Mouse (Mus musculus): ENCODE results near the gene Haao. TPM values are rescaled to one million over a fixed set of nuclear protein-coding genes. Genes with fewer than 3 reads are reported as not detected.

Gene Haao
- polyA plus RNA-seq, 1 experiment from 2014 or later, result 0.38 TPM

DNA sequence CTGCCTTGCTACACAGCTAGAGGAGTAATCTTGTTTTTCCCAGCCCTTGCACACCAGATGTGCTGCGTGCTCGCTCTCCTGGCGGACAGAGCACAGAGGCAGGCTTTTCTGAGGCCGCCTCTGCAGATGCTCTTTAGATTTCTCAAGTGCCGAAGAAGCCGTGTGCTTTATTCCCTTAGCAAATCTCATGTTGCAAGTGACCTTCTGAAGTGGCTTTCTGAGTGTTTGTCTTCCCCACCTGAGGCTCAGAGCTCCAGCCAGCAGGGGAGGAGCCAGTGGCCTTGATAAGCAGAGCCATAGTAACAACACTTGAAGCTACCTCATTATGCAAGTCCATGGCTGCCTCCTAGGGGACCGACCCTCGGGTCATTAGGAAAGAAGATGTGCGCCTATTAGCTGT, 43.8 kb downstream of the Haao start:
- Histone ChIP-seq H3K4me1 (replicated peaks; ENCODE audit: control insufficient read depth, insufficient read depth, low read length) (no peaks in the 10 kb centered on the region), H3K4me3 (ENCODE audit: low read depth, low read length) (no peak overlapping the region), H3K27me3 (replicated peaks; ENCODE audit: control insufficient read depth, insufficient read depth, low read length) (no peaks in the 10 kb centered on the region), H3K4me2 (ENCODE audit: low read length) (no peak overlapping the region), H3K9me3 (ENCODE audit: control insufficient read depth, low read length) (no peaks in the 10 kb centered on the region), H3K9ac (ENCODE audit: low read length) (no peak overlapping the region), H3K36me3 (ENCODE audit: control insufficient read depth, insufficient read depth, low read length) (peaks cover 9% of the 10 kb centered on the region; the same call in 1 of the 2 replicates), H3K27ac (ENCODE audit: low read depth) (no peak overlapping the region)
- DNase-seq (ENCODE audit: low spot score), result no peak
- WGBS, result 71% methylated on average over 9 of the region's 9 CpGs
- no peak for ATAC-seq (replicated peaks; ENCODE audit: low FRiP score, low TSS enrichment, low read depth)

DNA sequence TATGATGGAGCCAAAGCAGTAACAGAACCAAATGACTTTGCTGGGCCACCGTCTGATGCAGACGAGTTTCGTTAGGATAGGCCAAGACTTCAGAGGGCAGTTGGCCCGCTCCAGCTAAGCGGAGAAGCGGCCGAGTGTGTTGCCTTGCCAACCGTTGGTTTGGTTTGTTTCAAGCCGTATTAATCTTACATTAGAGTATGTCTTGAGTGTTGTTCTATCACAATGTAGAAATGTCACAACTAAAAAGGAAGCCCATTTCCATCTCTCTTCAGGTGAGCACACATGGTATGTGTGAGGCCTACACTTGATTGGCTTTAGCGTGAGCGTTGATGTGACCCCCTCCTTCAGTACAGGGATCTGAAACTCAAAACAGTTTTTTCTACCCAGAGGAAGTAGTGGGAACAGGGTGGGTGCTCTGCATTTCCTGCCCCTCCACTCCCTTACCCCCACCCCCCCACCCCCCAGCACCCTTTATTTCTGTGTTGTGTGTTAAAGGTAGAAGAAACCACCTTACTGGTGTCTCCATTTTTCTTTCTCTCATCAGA, 48.2 kb downstream of the Haao start:
- DNase-seq (ENCODE audit: low spot score) (no peak), ATAC-seq (replicated peaks; ENCODE audit: low FRiP score, low TSS enrichment, low read depth) (no peak)
- Histone ChIP-seq H3K9ac (ENCODE audit: low read length) (no peak overlapping the region), H3K27me3 (replicated peaks; ENCODE audit: control insufficient read depth, insufficient read depth, low read length) (no peaks in the 10 kb centered on the region), H3K4me1 (replicated peaks; ENCODE audit: control insufficient read depth, insufficient read depth, low read length) (no peaks in the 10 kb centered on the region), H3K4me3 (ENCODE audit: low read depth, low read length) (no peak overlapping the region), H3K27ac (ENCODE audit: low read depth) (no peak overlapping the region), H3K4me2 (ENCODE audit: low read length) (no peak overlapping the region), H3K36me3 (ENCODE audit: control insufficient read depth, insufficient read depth, low read length) (no peaks in the 10 kb centered on the region), H3K9me3 (ENCODE audit: control insufficient read depth, low read length) (no peaks in the 10 kb centered on the region)
- WGBS, result 91% methylated on average over 11 of the region's 11 CpGs

DNA sequence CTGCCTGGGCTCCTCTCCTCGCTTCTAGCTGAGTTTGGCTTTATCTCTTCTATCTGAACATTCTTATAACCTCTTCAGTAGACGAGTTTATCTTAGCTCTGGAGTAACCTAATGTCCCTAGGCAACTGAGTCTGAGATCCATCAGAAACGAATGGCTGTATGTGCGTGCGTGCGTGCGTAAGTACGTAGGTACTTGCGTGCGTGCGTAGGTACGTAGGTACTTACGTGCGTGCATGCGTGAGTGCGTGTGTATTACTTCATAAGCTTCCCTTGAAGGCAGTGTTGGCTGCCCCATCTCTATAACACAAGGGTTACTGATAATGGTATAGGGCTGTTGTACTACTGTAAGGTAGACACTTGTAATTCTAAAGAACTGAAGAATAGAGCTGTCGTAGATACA, 52.6 kb downstream of the Haao start:
- 95% methylated on average over 17 of the region's 17 CpGs for WGBS
- no peaks in the 10 kb centered on the region for H3K9me3 ChIP-seq (ENCODE audit: control insufficient read depth, low read length)

DNA sequence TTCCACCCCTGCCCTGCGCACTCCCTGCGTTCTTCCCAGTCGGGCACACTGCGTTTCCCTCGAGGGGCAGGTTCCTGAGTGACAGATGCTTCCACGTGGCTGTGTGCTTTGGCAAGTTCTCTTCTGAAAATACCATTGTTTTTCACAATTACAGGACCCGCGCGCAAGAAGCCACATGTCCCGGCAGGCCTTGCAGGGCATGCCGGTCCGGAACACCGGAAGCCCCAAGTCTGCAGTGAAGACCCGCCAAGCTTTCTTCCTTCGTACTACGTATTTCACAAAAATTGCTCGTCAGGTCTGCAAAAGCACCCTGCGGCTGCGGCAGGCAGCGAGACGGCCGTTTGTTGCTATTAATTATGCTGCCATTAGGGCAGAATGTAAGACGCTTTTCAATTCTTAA, 55.4 kb downstream of the Haao start:
- 87% methylated on average over 23 of the region's 23 CpGs for WGBS
- H3K9me3 ChIP-seq (ENCODE audit: control insufficient read depth, low read length), result no peaks in the 10 kb centered on the region
- H3K4me1 ChIP-seq (replicated peaks; ENCODE audit: control insufficient read depth, insufficient read depth, low read length), result no peaks in the 10 kb centered on the region
- peaks cover 19% of the 10 kb centered on the region; the same call in 1 of the 2 replicates for H3K36me3 ChIP-seq (ENCODE audit: control insufficient read depth, insufficient read depth, low read length)
- no peak overlapping the region for H3K4me3 ChIP-seq (ENCODE audit: low read depth, low read length)
- H3K9ac ChIP-seq (ENCODE audit: low read length), result no peak overlapping the region
- no peaks in the 10 kb centered on the region for H3K27me3 ChIP-seq (replicated peaks; ENCODE audit: control insufficient read depth, insufficient read depth, low read length)
- no peak for ATAC-seq (replicated peaks; ENCODE audit: low FRiP score, low TSS enrichment, low read depth)
- DNase-seq (ENCODE audit: low spot score), result no peak
- H3K27ac ChIP-seq (ENCODE audit: low read depth), result no peak overlapping the region
- H3K4me2 ChIP-seq (ENCODE audit: low read length), result no peak overlapping the region

More for the DNA sequence above, 52.6 kb downstream of the Haao start:
- no peak for DNase-seq (ENCODE audit: low spot score)
- Histone ChIP-seq H3K36me3 (ENCODE audit: control insufficient read depth, insufficient read depth, low read length) (peaks cover 12% of the 10 kb centered on the region; the same call in 1 of the 2 replicates), H3K27me3 (replicated peaks; ENCODE audit: control insufficient read depth, insufficient read depth, low read length) (no peaks in the 10 kb centered on the region), H3K27ac (ENCODE audit: low read depth) (no peak overlapping the region), H3K4me2 (ENCODE audit: low read length) (no peak overlapping the region), H3K4me1 (replicated peaks; ENCODE audit: control insufficient read depth, insufficient read depth, low read length) (no peaks in the 10 kb centered on the region), H3K4me3 (ENCODE audit: low read depth, low read length) (no peak overlapping the region), H3K9ac (ENCODE audit: low read length) (no peak overlapping the region)
- ATAC-seq (replicated peaks; ENCODE audit: low FRiP score, low TSS enrichment, low read depth), result no peak

DNA sequence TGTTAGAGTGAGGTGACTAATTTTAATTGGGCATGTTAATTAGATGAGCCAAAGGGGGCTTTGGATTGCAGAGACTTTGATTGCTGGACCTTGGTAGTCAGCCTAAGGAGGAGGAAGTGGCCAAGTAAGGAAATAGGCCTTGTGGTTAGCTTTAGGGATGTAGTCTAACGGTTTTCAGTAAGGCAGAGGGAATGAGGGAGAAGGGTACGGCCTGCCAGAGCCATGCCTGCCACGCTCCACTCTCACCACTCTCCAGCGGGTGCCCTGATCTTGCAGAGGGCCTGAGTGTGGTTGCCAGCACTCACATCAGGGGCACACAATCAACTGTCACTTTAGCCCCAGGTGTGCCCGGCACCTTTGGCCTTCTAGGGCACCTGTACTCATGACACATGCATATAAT, 57.6 kb downstream of the Haao start:
- ATAC-seq (replicated peaks; ENCODE audit: low FRiP score, low TSS enrichment, low read depth) (no peak), DNase-seq (ENCODE audit: low spot score) (no peak)
- no peak overlapping the region for H3K4me3 ChIP-seq (ENCODE audit: low read depth, low read length)
- no peaks in the 10 kb centered on the region for H3K9me3 ChIP-seq (ENCODE audit: control insufficient read depth, low read length)
- H3K4me2 ChIP-seq (ENCODE audit: low read length), result no peak overlapping the region
- H3K27me3 ChIP-seq (replicated peaks; ENCODE audit: control insufficient read depth, insufficient read depth, low read length), result no peaks in the 10 kb centered on the region
- peaks cover 19% of the 10 kb centered on the region; the same call in 1 of the 2 replicates for H3K36me3 ChIP-seq (ENCODE audit: control insufficient read depth, insufficient read depth, low read length)
- no peak overlapping the region for H3K9ac ChIP-seq (ENCODE audit: low read length)
- WGBS, result 83% methylated on average over 5 of the region's 5 CpGs
- no peak overlapping the region for H3K27ac ChIP-seq (ENCODE audit: low read depth)
- no peaks in the 10 kb centered on the region for H3K4me1 ChIP-seq (replicated peaks; ENCODE audit: control insufficient read depth, insufficient read depth, low read length)

DNA sequence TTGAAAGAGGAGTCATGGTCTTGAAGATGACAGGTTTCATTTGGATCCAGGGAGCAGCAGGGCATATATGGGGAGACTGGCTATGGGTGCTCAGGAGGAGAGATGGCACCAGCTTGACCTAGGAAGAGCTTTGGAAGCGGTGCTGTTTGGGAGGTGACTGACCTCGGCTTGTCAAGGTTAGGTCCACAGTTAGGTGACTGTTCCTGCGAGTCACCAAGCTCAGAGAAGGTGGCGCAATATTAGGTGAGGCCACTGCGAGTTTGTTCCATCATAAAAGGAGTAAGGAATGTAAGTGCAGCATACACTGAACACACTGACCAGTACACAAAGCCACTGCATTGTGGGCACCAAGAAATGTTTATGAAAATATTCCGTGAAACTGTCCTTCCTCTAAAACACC, 61.3 kb downstream of the Haao start:
- Histone ChIP-seq H3K27me3 (replicated peaks; ENCODE audit: control insufficient read depth, insufficient read depth, low read length) (no peaks in the 10 kb centered on the region), H3K27ac (ENCODE audit: low read depth) (no peak overlapping the region), H3K9ac (ENCODE audit: low read length) (no peak overlapping the region), H3K4me3 (ENCODE audit: low read depth, low read length) (no peak overlapping the region), H3K36me3 (ENCODE audit: control insufficient read depth, insufficient read depth, low read length) (peaks cover 21% of the 10 kb centered on the region), H3K4me2 (ENCODE audit: low read length) (no peak overlapping the region), H3K4me1 (replicated peaks; ENCODE audit: control insufficient read depth, insufficient read depth, low read length) (no peaks in the 10 kb centered on the region), H3K9me3 (ENCODE audit: control insufficient read depth, low read length) (no peaks in the 10 kb centered on the region)
- DNase-seq (ENCODE audit: low spot score) (no peak), ATAC-seq (replicated peaks; ENCODE audit: low FRiP score, low TSS enrichment, low read depth) (no peak)
- 92% methylated on average over 6 of the region's 6 CpGs for WGBS

DNA sequence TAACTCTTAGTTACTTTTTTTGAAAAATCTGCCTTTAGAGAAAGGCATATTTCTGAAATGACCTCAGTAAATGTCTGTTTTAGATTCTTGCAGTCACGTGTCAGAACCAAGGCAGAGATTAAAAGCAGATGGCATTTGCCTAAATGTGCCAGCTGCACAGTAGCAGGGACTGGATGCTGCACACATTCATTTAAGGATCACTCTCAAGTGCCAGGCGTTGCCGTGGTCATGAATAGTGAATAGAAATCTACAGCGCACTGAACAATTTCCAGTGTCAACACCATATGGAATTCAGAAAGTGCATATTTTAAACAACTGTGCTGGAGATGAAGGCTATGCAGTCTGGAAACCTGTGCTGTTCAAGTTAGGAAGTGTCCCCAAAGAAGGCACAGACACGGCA, 65.0 kb downstream of the Haao start:
- Histone ChIP-seq H3K36me3 (ENCODE audit: control insufficient read depth, insufficient read depth, low read length) (peaks cover 13% of the 10 kb centered on the region; the same call in 1 of the 2 replicates), H3K27me3 (replicated peaks; ENCODE audit: control insufficient read depth, insufficient read depth, low read length) (no peaks in the 10 kb centered on the region), H3K4me1 (replicated peaks; ENCODE audit: control insufficient read depth, insufficient read depth, low read length) (no peaks in the 10 kb centered on the region), H3K27ac (ENCODE audit: low read depth) (no peak overlapping the region), H3K9me3 (ENCODE audit: control insufficient read depth, low read length) (no peaks in the 10 kb centered on the region), H3K9ac (ENCODE audit: low read length) (no peak overlapping the region), H3K4me3 (ENCODE audit: low read depth, low read length) (no peak overlapping the region), H3K4me2 (ENCODE audit: low read length) (no peak overlapping the region)
- no peak for ATAC-seq (replicated peaks; ENCODE audit: low FRiP score, low TSS enrichment, low read depth)
- 71% methylated on average over 5 of the region's 5 CpGs for WGBS
- DNase-seq (ENCODE audit: low spot score), result no peak

Other genes with a start within 250 kb of the Haao start
- gene Kcng3, start 216.1 kb downstream of the Haao start, polyA plus RNA-seq (2014; fragmentation: Nextera tagmentation; extraction: Ambion mirVana), result not detected in 2 replicates
- gene Mta3, start 141.8 kb downstream of the Haao start, polyA plus RNA-seq (2014; fragmentation: Nextera tagmentation; extraction: Ambion mirVana), result 31.6 and 37.0 TPM in 2 replicates

Data from intestine, embryonic 14.5 days (tissue).